In genomic region chr7:118468060-118468459, GRCm38 (mm10) we compare ENCODE assay signal across 26 mouse cellular contexts. TPM values are rescaled to one million over a fixed set of nuclear protein-coding genes. Genes with fewer than 3 reads are reported as not detected.
DNase-seq lines count a peak whose midpoint lies in the region; ATAC-seq and TF ChIP-seq lines count a peak whose summit lies in the region.
"Had no signal": no experiment of that assay in that cellular context is flagged by ENCODE, and none has a peak within 500 bp of the region (broad histone marks: within the 10 kb centered on the region; RNA-seq: fewer than 3 reads in every experiment).

No protein-coding gene starts in this region.

- peak overlapping the region; percentile 52 for H3K27ac ChIP-seq in heart, adult 2 months
- H3K27ac ChIP-seq: embryonic facial prominence, embryonic 12.5 days; embryonic facial prominence, embryonic 15.5 days; hindbrain, embryonic 10.5 days; hindbrain, embryonic 13.5 days; intestine, embryonic 15.5 days had no signal

- no peak for TF ChIP-seq EP300 in heart, adult 2 months (IDR thresholded peaks at IDR 0.05; ENCODE audit: insufficient read depth, low read depth, low read length)

- H3K4me3 ChIP-seq in heart, adult 2 months = no peak overlapping the region
- H3K4me3 ChIP-seq: embryonic facial prominence, embryonic 12.5 days; embryonic facial prominence, embryonic 15.5 days; hindbrain, embryonic 10.5 days; hindbrain, embryonic 13.5 days; intestine, embryonic 15.5 days had no signal

- ATAC-seq in megakaryocyte progenitor cell, adult 5-6 weeks (replicated peaks; ENCODE audit: poor library complexity) = peak; percentile 31; the same call in 1 of the 2 replicates
- ATAC-seq: activated CD4-positive, CD25-positive, alpha-beta regulatory T cell, adult 4 months; forebrain, embryonic 14.5 days; forebrain, postnatal 0 days; hindbrain, embryonic 16.5 days; intestine, embryonic 15.5 days had no signal

- 59% methylated on average over 3 of the region's 3 CpGs for WGBS in heart, adult 2 months

- DNase-seq in gastrocnemius, adult 18-20 months (ENCODE audit: low spot score) = peak; percentile 13
- no peak for DNase-seq in gastrocnemius, postnatal 14 days
- no peak for DNase-seq in heart, adult 2 months
- no peak for DNase-seq in heart, postnatal 14 days
- DNase-seq in kidney, postnatal 14 days = peak; percentile 28
- no peak for DNase-seq in kidney, adult 11 months
- DNase-seq in thymus, postnatal 36 days = no peak
- DNase-seq: adrenal gland, postnatal 10 days; adrenal gland, postnatal 36 days; cerebellum, adult 11 months; cerebellum, adult 2 months; cerebellum, adult 9-11 months; cerebellum, postnatal 25 days; forebrain, postnatal 0 days; gastrocnemius, postnatal 25 days; heart, postnatal 36 days had no signal

- H3K79me2 ChIP-seq in heart, adult 2 months (replicated peaks; ENCODE audit: control insufficient read depth, insufficient read depth, low read length) = no peaks in the 10 kb centered on the region

- H3K9ac ChIP-seq in heart, adult 2 months (ENCODE audit: low read depth, low read length) = no peak overlapping the region
- H3K9ac ChIP-seq: embryonic facial prominence, embryonic 12.5 days; embryonic facial prominence, embryonic 15.5 days; forebrain, postnatal 0 days; hindbrain, embryonic 13.5 days; intestine, embryonic 15.5 days had no signal

- no peaks in the 10 kb centered on the region for H3K36me3 ChIP-seq in heart, adult 2 months (ENCODE audit: control insufficient read depth, insufficient read depth, low read length)
- H3K36me3 ChIP-seq: embryonic facial prominence, embryonic 12.5 days; embryonic facial prominence, embryonic 15.5 days; hindbrain, embryonic 10.5 days; hindbrain, embryonic 13.5 days; intestine, embryonic 15.5 days had no signal

- no peak for TF ChIP-seq CTCF in heart, adult 2 months (IDR thresholded peaks at IDR 0.05)

- no peak for TF ChIP-seq POLR2A in heart, adult 2 months (IDR thresholded peaks at IDR 0.05; ENCODE audit: insufficient read depth, low read depth, low read length)

- peaks cover 15% of the 10 kb centered on the region for H3K4me1 ChIP-seq in heart, adult 2 months (ENCODE audit: control insufficient read depth, insufficient read depth, low read length)
- H3K4me1 ChIP-seq: embryonic facial prominence, embryonic 15.5 days had no signal

- intact Hi-C loops in gastrocnemius, postnatal 14 days (cut with DNase I; ENCODE audit: low total_unique reads) = no loop called here
- intact Hi-C loops in heart, adult 2 months (cut with DNase I) = loop anchor here (2.0 kb wide), 1 partner anchor 23 kb away; the partner anchor contains the start of gene Itpripl2
- intact Hi-C loops in heart, postnatal 14 days (cut with DNase I) = no loop called here

- H3K27me3 ChIP-seq in heart, adult 2 months (ENCODE audit: control insufficient read depth, insufficient read depth, low read length) = no peaks in the 10 kb centered on the region
- H3K27me3 ChIP-seq: embryonic facial prominence, embryonic 12.5 days; embryonic facial prominence, embryonic 15.5 days; hindbrain, embryonic 13.5 days; intestine, embryonic 15.5 days had no signal

RNA-seq across cellular contexts. Expression of gene Syt17, which starts 20.0 kb away (rescaled TPM):
- under 1 TPM; 0.25 to 0.52 TPM for total RNA-seq in gastrocnemius, adult 18-20 months (2021)
- under 1 TPM; 0.88 to 0.89 TPM for total RNA-seq in gastrocnemius, postnatal 14 days (2021)
- 1 to 10 TPM; 1.0 to 1.4 TPM for total RNA-seq in heart, adult 2 months (2021)
- polyA plus RNA-seq in heart, adult 2 months (2012; rRNA removed) = 1.8 and 3.2 TPM in 2 replicates
- total RNA-seq in heart, postnatal 14 days (2021) = 1 to 10 TPM; 2.1 to 2.9 TPM
- total RNA-seq in megakaryocyte progenitor cell, adult 5-6 weeks (2015) = not detected in 2 replicates
- total RNA-seq in megakaryocyte progenitor cell, adult 5-6 weeks (2017) = not detected in 2 replicates
- total RNA-seq: common myeloid progenitor, adult 5-6 weeks had no signal

RNA-seq across cellular contexts. Expression of gene Itpripl2, which starts 23.7 kb away (rescaled TPM):
- total RNA-seq in gastrocnemius, adult 18-20 months (2021) = 1 to 10 TPM; 5.2 to 8.2 TPM
- total RNA-seq in gastrocnemius, postnatal 14 days (2021) = 10 to 100 TPM; 17.3 to 18.7 TPM
- 10 to 100 TPM; 19.0 to 23.3 TPM for total RNA-seq in heart, adult 2 months (2021)
- polyA plus RNA-seq in heart, adult 2 months (2012; rRNA removed) = 7.9 and 12.1 TPM in 2 replicates
- total RNA-seq in heart, postnatal 14 days (2021) = 10 to 100 TPM; 36.5 to 37.6 TPM
- total RNA-seq in megakaryocyte progenitor cell, adult 5-6 weeks (2015) = 7.2 and 10.1 TPM in 2 replicates
- 15.2 and 17.6 TPM in 2 replicates for total RNA-seq in megakaryocyte progenitor cell, adult 5-6 weeks (2017)

Comparison
In these comparisons a context has a peak if more than half of its experiments do, and no peak if none do; other contexts are left out.
1. DNase-seq: peak in gastrocnemius, adult 18-20 months (single experiment) and kidney, postnatal 14 days (single experiment); none in gastrocnemius, postnatal 14 days (single experiment), heart, adult 2 months (0 of 2), heart, postnatal 14 days (0 of 2), kidney, adult 11 months (single experiment) and thymus, postnatal 36 days (0 of 2).